Mouse (Mus musculus): ENCODE measurements around the gene 4833439L19Rik. TPM values are rescaled to one million over a fixed set of nuclear protein-coding genes. Genes with fewer than 3 reads are reported as not detected.

Gene 4833439L19Rik
- polyA plus RNA-seq, 1 experiment from 2014 or later: 95.1 TPM

DNA sequence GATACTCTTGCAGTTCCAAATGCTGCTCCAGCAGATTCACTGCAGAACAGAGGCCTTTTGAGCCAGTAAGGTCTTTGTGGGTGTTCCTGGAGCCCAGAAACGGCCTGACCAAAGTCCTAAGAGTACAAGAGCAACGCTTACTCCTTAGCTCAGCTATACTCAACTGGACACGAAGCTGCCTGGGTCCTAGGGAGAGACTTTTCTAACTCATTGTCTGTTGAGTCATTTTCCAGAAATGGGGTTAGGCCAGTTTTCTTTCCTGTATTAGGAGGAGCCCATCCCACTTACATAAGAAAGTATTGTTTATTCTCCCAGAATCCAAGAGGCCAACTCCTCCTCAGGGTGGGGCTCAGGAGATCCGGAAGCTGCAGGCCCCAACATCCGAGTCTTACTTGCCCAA is 40.2 kb upstream of the 4833439L19Rik start:
- Histone ChIP-seq H3K4me1 (replicated peaks; ENCODE audit: control insufficient read depth, insufficient read depth, low read length) (peaks cover 25% of the 10 kb centered on the region), H3K9ac (ENCODE audit: low read depth, low read length) (no peak overlapping the region), H3K4me2 (no peak overlapping the region), H3K27ac (ENCODE audit: low read depth, low read length) (no peak overlapping the region), H3K4me3 (ENCODE audit: low read depth, low read length) (no peak overlapping the region), H3K9me3 (ENCODE audit: control insufficient read depth, low read length) (no peaks in the 10 kb centered on the region), H3K36me3 (ENCODE audit: control insufficient read depth, insufficient read depth, low read length) (no peaks in the 10 kb centered on the region), H3K27me3 (replicated peaks; ENCODE audit: control insufficient read depth, insufficient read depth, low read length) (no peaks in the 10 kb centered on the region)
- 78% methylated on average over 5 of the region's 5 CpGs for WGBS
- no peak for ATAC-seq (replicated peaks; ENCODE audit: low FRiP score)
- DNase-seq (ENCODE audit: low spot score): no peak

DNA sequence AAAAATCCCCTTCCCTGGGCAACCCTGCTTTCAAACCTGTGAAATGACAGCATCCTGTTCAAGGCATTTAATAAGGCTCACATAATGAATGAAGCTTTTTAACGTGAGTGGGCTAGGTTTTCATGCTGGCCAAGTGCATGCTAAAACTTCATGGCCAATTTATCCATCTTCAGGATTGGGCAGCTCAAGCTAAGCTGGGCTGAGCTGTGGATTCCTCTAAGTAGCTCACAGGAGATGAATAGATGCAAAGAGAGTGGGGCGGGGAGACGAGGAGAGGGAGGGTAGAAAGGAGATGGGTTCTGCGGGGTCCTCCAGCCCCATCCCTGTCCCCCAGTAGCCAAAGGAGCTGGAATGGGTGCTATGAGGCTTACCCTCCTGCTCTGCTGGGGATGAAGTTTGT is 39.0 kb upstream of the 4833439L19Rik start:
- Histone ChIP-seq H3K36me3 (ENCODE audit: control insufficient read depth, insufficient read depth, low read length) (0 out of 2 replicates have a peak, but pooled peaks cover 2% of the 10 kb centered on the region), H3K4me3 (ENCODE audit: low read depth, low read length) (no peak overlapping the region), H3K9ac (ENCODE audit: low read depth, low read length) (no peak overlapping the region), H3K9me3 (ENCODE audit: control insufficient read depth, low read length) (no peaks in the 10 kb centered on the region), H3K4me1 (replicated peaks; ENCODE audit: control insufficient read depth, insufficient read depth, low read length) (peaks cover 18% of the 10 kb centered on the region), H3K27me3 (replicated peaks; ENCODE audit: control insufficient read depth, insufficient read depth, low read length) (no peaks in the 10 kb centered on the region), H3K4me2 (no peak overlapping the region), H3K27ac (ENCODE audit: low read depth, low read length) (no peak overlapping the region)
- no peak for DNase-seq (ENCODE audit: low spot score)
- ATAC-seq (replicated peaks; ENCODE audit: low FRiP score): no peak
- 71% methylated on average over 4 of the region's 4 CpGs for WGBS

DNA sequence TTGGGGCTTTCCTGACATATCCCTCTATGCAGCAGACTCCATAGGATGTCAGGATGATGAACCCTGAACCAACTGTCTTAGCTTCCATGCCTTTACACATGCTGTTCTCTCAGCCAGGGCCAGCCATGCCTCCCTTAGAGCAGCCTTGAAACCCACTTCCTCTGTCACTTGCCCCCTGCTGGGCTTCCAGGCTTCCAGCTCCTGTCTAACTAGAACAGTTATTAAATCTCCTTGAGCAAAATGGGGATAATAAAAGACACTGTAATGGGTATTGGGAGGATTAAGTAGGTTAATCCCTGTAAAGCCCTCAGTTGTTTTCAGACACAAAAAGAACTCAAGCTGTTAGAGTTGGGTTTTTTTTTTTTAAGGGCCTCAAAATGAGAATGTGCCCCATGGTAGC is 38.3 kb upstream of the 4833439L19Rik start:
- Histone ChIP-seq H3K36me3 (ENCODE audit: control insufficient read depth, insufficient read depth, low read length) (0 out of 2 replicates have a peak, but pooled peaks cover 7% of the 10 kb centered on the region), H3K9ac (ENCODE audit: low read depth, low read length) (no peak overlapping the region), H3K4me1 (replicated peaks; ENCODE audit: control insufficient read depth, insufficient read depth, low read length) (peaks cover 12% of the 10 kb centered on the region), H3K4me3 (ENCODE audit: low read depth, low read length) (no peak overlapping the region), H3K9me3 (ENCODE audit: control insufficient read depth, low read length) (no peaks in the 10 kb centered on the region), H3K27ac (ENCODE audit: low read depth, low read length) (no peak overlapping the region), H3K27me3 (replicated peaks; ENCODE audit: control insufficient read depth, insufficient read depth, low read length) (no peaks in the 10 kb centered on the region), H3K4me2 (no peak overlapping the region)
- DNase-seq (ENCODE audit: low spot score) (no peak), ATAC-seq (replicated peaks; ENCODE audit: low FRiP score) (no peak)

DNA sequence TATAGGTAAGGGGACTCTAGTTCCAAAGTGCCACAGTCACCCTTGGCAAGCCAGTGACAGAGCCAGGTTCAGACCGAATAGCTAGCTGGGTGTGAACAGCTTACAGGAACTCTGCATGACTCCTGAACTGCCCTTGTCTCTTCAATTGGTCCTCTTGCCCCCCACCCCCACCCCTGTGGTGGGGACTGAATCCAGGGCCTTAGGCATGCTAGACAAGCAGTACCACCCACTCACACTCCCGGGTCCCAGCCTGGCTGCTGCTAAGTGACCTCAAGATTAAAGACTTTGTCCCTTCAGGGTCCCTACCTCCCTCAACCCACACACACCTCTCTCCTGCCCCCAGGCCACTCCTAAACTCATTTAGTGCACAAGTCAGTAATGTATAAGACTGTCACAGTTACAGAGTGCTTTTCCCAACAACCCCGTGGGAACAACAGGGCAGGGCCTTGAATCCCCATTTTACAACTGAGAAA is 37.4 kb upstream of the 4833439L19Rik start:
- Histone ChIP-seq H3K4me1 (replicated peaks; ENCODE audit: control insufficient read depth, insufficient read depth, low read length) (peaks cover 5% of the 10 kb centered on the region), H3K27ac (ENCODE audit: low read depth, low read length) (no peak overlapping the region), H3K27me3 (replicated peaks; ENCODE audit: control insufficient read depth, insufficient read depth, low read length) (no peaks in the 10 kb centered on the region), H3K4me2 (no peak overlapping the region), H3K36me3 (ENCODE audit: control insufficient read depth, insufficient read depth, low read length) (0 out of 2 replicates have a peak, but pooled peaks cover 7% of the 10 kb centered on the region), H3K9me3 (ENCODE audit: control insufficient read depth, low read length) (no peaks in the 10 kb centered on the region), H3K9ac (ENCODE audit: low read depth, low read length) (no peak overlapping the region), H3K4me3 (ENCODE audit: low read depth, low read length) (no peak overlapping the region)
- no peak for ATAC-seq (replicated peaks; ENCODE audit: low FRiP score)
- no peak for DNase-seq (ENCODE audit: low spot score)
- 72% methylated on average over 3 of the region's 3 CpGs for WGBS

DNA sequence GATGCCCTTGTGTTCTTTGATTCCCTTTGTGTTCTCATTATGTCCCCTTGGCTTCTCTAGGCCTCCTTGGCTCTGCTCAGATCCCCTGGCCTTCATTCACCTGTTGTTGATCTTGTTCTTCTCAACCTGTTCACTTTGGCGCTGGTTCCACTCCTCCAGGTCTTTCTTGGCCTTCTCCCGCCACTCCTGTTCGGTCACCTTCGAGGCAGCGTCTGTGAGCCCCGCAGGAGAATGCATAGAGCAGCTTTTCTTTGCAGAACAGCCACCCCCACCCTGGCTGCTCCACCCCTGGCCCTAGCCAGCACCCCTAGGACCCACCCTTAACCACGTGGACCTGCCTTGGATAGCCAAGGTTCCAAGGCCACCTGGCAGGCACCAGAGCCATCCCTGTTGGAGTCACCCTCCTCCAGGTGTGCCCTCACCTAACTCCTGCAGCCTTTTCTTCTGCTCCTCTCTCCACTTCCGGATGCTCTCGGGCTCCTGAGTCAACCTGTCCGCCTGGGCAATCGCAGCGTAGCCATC is 33.4 kb upstream of the 4833439L19Rik start:
- ATAC-seq (replicated peaks; ENCODE audit: low FRiP score): no peak
- no peak overlapping the region for H3K4me2 ChIP-seq

DNA sequence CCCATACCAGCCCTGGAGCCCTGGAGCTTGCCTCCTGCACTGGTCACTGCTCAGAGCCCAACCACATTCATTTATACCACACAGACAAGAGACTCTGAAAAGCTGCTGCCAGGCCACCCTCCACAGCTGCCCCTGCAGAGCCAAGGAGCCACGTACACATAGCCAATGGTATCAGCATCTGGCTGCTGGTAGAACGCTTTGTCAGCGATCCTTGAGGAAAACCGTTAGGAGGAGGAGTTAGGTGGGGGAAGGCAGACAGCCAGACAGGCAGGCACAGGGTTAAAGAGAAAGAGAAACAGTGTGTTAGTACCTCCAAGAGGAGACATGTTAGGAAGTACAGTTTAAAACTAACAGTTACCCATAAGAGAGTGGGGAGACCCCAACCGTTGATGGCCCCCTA is 31.6 kb upstream of the 4833439L19Rik start:
- no peaks in the 10 kb centered on the region for H3K27me3 ChIP-seq (replicated peaks; ENCODE audit: control insufficient read depth, insufficient read depth, low read length)
- H3K9me3 ChIP-seq (ENCODE audit: control insufficient read depth, low read length): no peaks in the 10 kb centered on the region
- no peak for DNase-seq (ENCODE audit: low spot score)
- H3K4me1 ChIP-seq (replicated peaks; ENCODE audit: control insufficient read depth, insufficient read depth, low read length): no peaks in the 10 kb centered on the region; the same call in 1 of the 2 replicates
- no peak for ATAC-seq (replicated peaks; ENCODE audit: low FRiP score)
- no peak overlapping the region for H3K4me2 ChIP-seq
- peaks cover 10% of the 10 kb centered on the region; the same call in 1 of the 2 replicates for H3K36me3 ChIP-seq (ENCODE audit: control insufficient read depth, insufficient read depth, low read length)
- no peak overlapping the region for H3K4me3 ChIP-seq (ENCODE audit: low read depth, low read length)
- no peak overlapping the region for H3K9ac ChIP-seq (ENCODE audit: low read depth, low read length)
- no peak overlapping the region for H3K27ac ChIP-seq (ENCODE audit: low read depth, low read length)
- 69% methylated on average over 5 of the region's 5 CpGs for WGBS

More for the DNA sequence above, 33.4 kb upstream of the 4833439L19Rik start:
- Histone ChIP-seq H3K27me3 (replicated peaks; ENCODE audit: control insufficient read depth, insufficient read depth, low read length) (no peaks in the 10 kb centered on the region), H3K9ac (ENCODE audit: low read depth, low read length) (no peak overlapping the region), H3K9me3 (ENCODE audit: control insufficient read depth, low read length) (no peaks in the 10 kb centered on the region), H3K27ac (ENCODE audit: low read depth, low read length) (no peak overlapping the region), H3K4me3 (ENCODE audit: low read depth, low read length) (no peak overlapping the region), H3K4me1 (replicated peaks; ENCODE audit: control insufficient read depth, insufficient read depth, low read length) (no peaks in the 10 kb centered on the region), H3K36me3 (ENCODE audit: control insufficient read depth, insufficient read depth, low read length) (peaks cover 10% of the 10 kb centered on the region; the same call in 1 of the 2 replicates)
- no peak for DNase-seq (ENCODE audit: low spot score)
- 87% methylated on average over 12 of the region's 12 CpGs for WGBS

DNA sequence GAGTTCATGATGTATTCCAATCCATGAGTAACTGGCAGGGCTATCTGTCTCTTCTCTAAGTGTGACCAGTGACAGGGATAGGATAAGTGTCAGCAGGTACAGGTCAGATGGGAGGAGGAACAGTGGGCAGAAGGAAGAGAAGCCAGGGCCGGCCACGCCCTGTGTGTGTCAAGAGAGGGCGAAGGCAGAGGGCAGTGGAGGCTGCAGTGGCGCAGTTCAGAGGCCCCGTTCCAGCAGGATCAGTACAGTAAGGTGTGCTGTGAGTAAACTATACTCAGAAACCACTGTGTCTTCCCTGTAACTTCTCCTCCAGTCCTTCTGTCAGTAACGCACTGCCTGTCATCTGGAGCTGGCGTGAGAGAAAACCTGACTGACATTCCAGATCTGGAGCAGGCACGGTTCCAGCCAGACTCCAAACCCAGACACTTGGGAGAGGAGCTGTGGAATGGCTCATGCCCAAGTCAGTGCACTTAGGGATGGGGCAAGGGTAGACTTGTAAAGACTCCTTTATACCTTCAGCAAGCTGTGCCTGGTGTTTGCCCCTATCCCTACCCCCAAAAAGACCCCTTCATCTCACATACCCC is 31.0 kb upstream of the 4833439L19Rik start:
- ATAC-seq (replicated peaks; ENCODE audit: low FRiP score): no peak
- DNase-seq (ENCODE audit: low spot score): no peak
- Histone ChIP-seq H3K36me3 (ENCODE audit: control insufficient read depth, insufficient read depth, low read length) (peaks cover 10% of the 10 kb centered on the region; the same call in 1 of the 2 replicates), H3K27ac (ENCODE audit: low read depth, low read length) (no peak overlapping the region), H3K4me1 (replicated peaks; ENCODE audit: control insufficient read depth, insufficient read depth, low read length) (peaks cover 7% of the 10 kb centered on the region), H3K4me3 (ENCODE audit: low read depth, low read length) (no peak overlapping the region), H3K27me3 (replicated peaks; ENCODE audit: control insufficient read depth, insufficient read depth, low read length) (no peaks in the 10 kb centered on the region), H3K4me2 (no peak overlapping the region), H3K9ac (ENCODE audit: low read depth, low read length) (no peak overlapping the region), H3K9me3 (ENCODE audit: control insufficient read depth, low read length) (no peaks in the 10 kb centered on the region)
- 77% methylated on average over 8 of the region's 8 CpGs for WGBS

DNA sequence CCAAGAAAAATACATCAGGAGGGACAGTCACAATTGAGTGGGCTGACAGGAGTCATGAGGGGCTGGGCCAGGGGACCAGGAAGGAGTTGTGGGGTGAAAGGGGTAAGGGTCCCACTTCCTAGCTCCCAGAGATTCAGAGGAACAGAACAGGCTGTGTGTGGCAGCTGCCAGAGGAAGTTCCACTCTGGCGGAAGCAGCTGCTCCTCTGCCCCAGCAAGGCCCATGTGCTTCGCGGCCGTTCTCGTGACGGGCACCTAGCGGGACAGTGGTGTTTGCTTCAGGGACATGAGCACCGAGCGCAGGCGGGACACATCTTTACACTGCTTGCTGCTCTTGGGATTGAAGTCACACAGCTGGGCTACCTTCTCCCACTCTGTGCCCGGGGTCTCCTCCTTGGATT is 28.4 kb upstream of the 4833439L19Rik start:
- Histone ChIP-seq H3K4me1 (replicated peaks; ENCODE audit: control insufficient read depth, insufficient read depth, low read length) (peaks cover 14% of the 10 kb centered on the region), H3K4me3 (ENCODE audit: low read depth, low read length) (no peak overlapping the region), H3K27ac (ENCODE audit: low read depth, low read length) (no peak overlapping the region), H3K9ac (ENCODE audit: low read depth, low read length) (no peak overlapping the region), H3K4me2 (no peak overlapping the region), H3K36me3 (ENCODE audit: control insufficient read depth, insufficient read depth, low read length) (peaks cover 3% of the 10 kb centered on the region; the same call in 1 of the 2 replicates), H3K9me3 (ENCODE audit: control insufficient read depth, low read length) (no peaks in the 10 kb centered on the region), H3K27me3 (replicated peaks; ENCODE audit: control insufficient read depth, insufficient read depth, low read length) (no peaks in the 10 kb centered on the region)
- 85% methylated on average over 11 of the region's 11 CpGs for WGBS
- DNase-seq (ENCODE audit: low spot score) (no peak), ATAC-seq (replicated peaks; ENCODE audit: low FRiP score) (no peak)

DNA sequence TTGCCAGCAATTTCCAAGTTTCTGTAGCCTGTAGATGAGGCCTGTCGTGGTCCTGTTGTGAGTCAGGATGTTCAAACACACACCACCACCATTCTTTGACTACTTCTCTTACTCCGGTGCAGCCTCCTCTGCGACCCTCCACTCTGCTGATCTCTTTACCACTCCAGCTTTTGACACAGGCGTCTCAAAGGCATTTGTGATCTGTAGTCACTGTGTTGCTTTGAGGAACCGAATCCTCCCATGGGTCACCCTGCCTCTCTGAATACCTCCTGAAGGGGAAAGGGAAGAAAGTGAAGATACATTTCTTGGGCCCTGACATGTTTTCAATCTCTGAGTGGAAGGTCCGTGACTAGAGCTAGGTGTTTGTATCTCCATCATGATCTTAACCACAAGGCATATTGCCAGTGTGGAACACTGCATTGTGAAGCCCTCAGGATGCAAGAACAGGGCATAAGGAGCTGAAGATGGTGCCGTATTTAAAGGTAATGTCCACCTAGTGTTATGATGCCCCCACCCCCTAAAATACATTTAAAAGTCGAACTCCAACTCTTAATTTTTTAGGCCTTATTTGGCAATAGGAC is 26.6 kb upstream of the 4833439L19Rik start:
- Histone ChIP-seq H3K4me3 (ENCODE audit: low read depth, low read length) (peak overlapping the region; percentile 73), H3K4me2 (peak overlapping the region; percentile 73), H3K27me3 (replicated peaks; ENCODE audit: control insufficient read depth, insufficient read depth, low read length) (no peaks in the 10 kb centered on the region), H3K9me3 (ENCODE audit: control insufficient read depth, low read length) (no peaks in the 10 kb centered on the region), H3K27ac (ENCODE audit: low read depth, low read length) (0 out of 2 replicates have a peak overlapping the region, but pooled peaks have one; percentile 17), H3K9ac (ENCODE audit: low read depth, low read length) (no peak overlapping the region), H3K36me3 (ENCODE audit: control insufficient read depth, insufficient read depth, low read length) (peaks cover 10% of the 10 kb centered on the region), H3K4me1 (replicated peaks; ENCODE audit: control insufficient read depth, insufficient read depth, low read length) (peaks cover 17% of the 10 kb centered on the region)
- DNase-seq (ENCODE audit: low spot score) (no peak), ATAC-seq (replicated peaks; ENCODE audit: low FRiP score) (no peak)
- 90% methylated on average over 8 of the region's 8 CpGs for WGBS
